Mouse (Mus musculus) E14TG2a.4 (cell line): ENCODE measurements at regions not wholly inside any gene's neighbourhood (a gene's known extent, or its start where the extent isn't known, plus 50 kb on each side); places are given as distances from the start of the nearest gene placed in this dataset.

Source experiments
- H3K27me3 ChIP-seq: 2 replicates; pipeline ENCODE4 v1.6.1; 2014; ENCODE audit warnings: low read length, control low read depth; ENCODE audit not compliant: insufficient read depth
- H3K36me3 ChIP-seq: 2 replicates; pipeline ENCODE4 v1.6.1; 2014; ENCODE audit warnings: low read length, control low read depth; ENCODE audit not compliant: insufficient read depth
- H3K4me1 ChIP-seq: replicated peaks from 2 replicates; pipeline ENCODE4 v1.6.1; 2014; ENCODE audit warnings: low read depth, low read length, control low read depth
- H3K4me3 ChIP-seq: replicated peaks from 2 replicates; pipeline ENCODE4 v1.5.1; 2014; ENCODE audit warnings: mild to moderate bottlenecking, low read length
- H3K9me3 ChIP-seq: 2 replicates; pipeline ENCODE4 v1.6.1; 2014; ENCODE audit warnings: low read length, control low read depth
- CTCF ChIP-seq: conservative IDR thresholded peaks from 2 replicates; pipeline ENCODE4 v1.5.1; 2014; ENCODE audit warnings: low read length
- NANOG ChIP-seq: IDR thresholded peaks from 2 replicates; pipeline ENCODE4 v1.6.1; 2014; ENCODE audit warnings: borderline replicate concordance, low read length, mixed read lengths
- POU5F1 ChIP-seq: IDR thresholded peaks from 2 replicates; pipeline ENCODE4 v1.6.1; 2014; ENCODE audit warnings: low read length, borderline replicate concordance

GRCm38 (mm10) chr15:57644331-57644953 lies 167.0 kb upstream of the Slc22a22 start:
- Histone ChIP-seq H3K4me1 (0 out of 2 replicates have a peak, but pooled peaks cover 8% of the 10 kb centered on the region), H3K4me3 (no peak overlapping the region), H3K9me3 (no peaks in the 10 kb centered on the region; the same call in 1 of the 2 replicates), H3K27me3 (peaks cover 5% of the 10 kb centered on the region), H3K36me3 (no peaks in the 10 kb centered on the region)
- no peak for TF ChIP-seq POU5F1
- peak; percentile 53 for TF ChIP-seq CTCF

- Histone ChIP-seq H3K36me3 (no peaks in the 10 kb centered on the region), H3K9me3 (no peaks in the 10 kb centered on the region), H3K4me1 (no peaks in the 10 kb centered on the region), H3K27me3 (peaks cover 5% of the 10 kb centered on the region), H3K4me3 (no peak overlapping the region)
- TF ChIP-seq POU5F1 = no peak
- TF ChIP-seq NANOG = no peak
- no peak for TF ChIP-seq CTCF
Observed at GRCm38 (mm10) chr15:57639115-57639514, 161.7 kb upstream of the Slc22a22 start.

- Histone ChIP-seq H3K9me3 (no peaks in the 10 kb centered on the region), H3K27me3 (no peaks in the 10 kb centered on the region), H3K36me3 (no peaks in the 10 kb centered on the region), H3K4me1 (no peaks in the 10 kb centered on the region), H3K4me3 (no peak overlapping the region)
- TF ChIP-seq CTCF = no peak
- TF ChIP-seq POU5F1 = no peak
- TF ChIP-seq NANOG = no peak
Observed at GRCm38 (mm10) chr15:57633067-57633466, 155.6 kb upstream of the Slc22a22 start.

- Histone ChIP-seq H3K36me3 (no peaks in the 10 kb centered on the region), H3K9me3 (no peaks in the 10 kb centered on the region), H3K27me3 (no peaks in the 10 kb centered on the region), H3K4me1 (no peaks in the 10 kb centered on the region), H3K4me3 (no peak overlapping the region)
- TF ChIP-seq NANOG (no peak), CTCF (no peak), POU5F1 (no peak)
Observed at GRCm38 (mm10) chr15:57632537-57632936, 155.1 kb upstream of the Slc22a22 start.

GRCm38 (mm10) chr15:57618466-57618865 lies 141.0 kb upstream of the Slc22a22 start:
- Histone ChIP-seq H3K4me3 (no peak overlapping the region), H3K9me3 (no peaks in the 10 kb centered on the region; the same call in 1 of the 2 replicates), H3K36me3 (no peaks in the 10 kb centered on the region), H3K27me3 (peaks cover 10% of the 10 kb centered on the region; the same call in 1 of the 2 replicates), H3K4me1 (peaks cover 19% of the 10 kb centered on the region)
- TF ChIP-seq NANOG (no peak), POU5F1 (no peak), CTCF (no peak)

GRCm38 (mm10) chr15:57616880-57617391 lies 139.5 kb upstream of the Slc22a22 start:
- H3K36me3 ChIP-seq = no peaks in the 10 kb centered on the region
- peaks cover 19% of the 10 kb centered on the region for H3K4me1 ChIP-seq
- peaks cover 12% of the 10 kb centered on the region for H3K27me3 ChIP-seq
- TF ChIP-seq POU5F1 (no peak), NANOG (peak; percentile 81; the same call in 1 of the 2 replicates)
- no peak overlapping the region for H3K4me3 ChIP-seq
- no peaks in the 10 kb centered on the region; the same call in 1 of the 2 replicates for H3K9me3 ChIP-seq

- Histone ChIP-seq H3K9me3 (no peaks in the 10 kb centered on the region), H3K27me3 (peaks cover 5% of the 10 kb centered on the region), H3K36me3 (no peaks in the 10 kb centered on the region), H3K4me1 (peaks cover 2% of the 10 kb centered on the region; the same call in 1 of the 2 replicates), H3K4me3 (no peak overlapping the region)
- no peak for TF ChIP-seq NANOG
- no peak for TF ChIP-seq POU5F1
- no peak for TF ChIP-seq CTCF
Observed at GRCm38 (mm10) chr15:57610006-57610405, 132.6 kb upstream of the Slc22a22 start.

- Histone ChIP-seq H3K27me3 (peaks cover 4% of the 10 kb centered on the region), H3K4me1 (peaks cover 2% of the 10 kb centered on the region; the same call in 1 of the 2 replicates), H3K36me3 (no peaks in the 10 kb centered on the region), H3K9me3 (no peaks in the 10 kb centered on the region), H3K4me3 (no peak overlapping the region)
- no peak for TF ChIP-seq CTCF
- no peak for TF ChIP-seq POU5F1
- no peak for TF ChIP-seq NANOG
Observed at GRCm38 (mm10) chr15:57608519-57608918, 131.1 kb upstream of the Slc22a22 start.
